ENCODE assay signal across 22 mouse cellular contexts in genomic region chr7:31122641-31123631, GRCm38 (mm10). TPM values are rescaled to one million over a fixed set of nuclear protein-coding genes. Genes with fewer than 3 reads are reported as not detected.
DNase-seq lines count a peak whose midpoint lies in the region; ATAC-seq and TF ChIP-seq lines count a peak whose summit lies in the region.
"Had no signal": no experiment of that assay in that cellular context is flagged by ENCODE, and none has a peak within 500 bp of the region (broad histone marks: within the 10 kb centered on the region; RNA-seq: fewer than 3 reads in every experiment).

No protein-coding gene starts in this region.

- H3K4me2 ChIP-seq in liver, postnatal 0 days (ENCODE audit: low read depth, low read length) = no peak overlapping the region
- H3K4me2 ChIP-seq: embryonic facial prominence, embryonic 13.5 days; forebrain, embryonic 13.5 days; hindbrain, embryonic 12.5 days had no signal

- peak overlapping the region; percentile 97 for H3K27ac ChIP-seq in cerebellum, adult 2 months (ENCODE audit: insufficient read depth, low read length)
- no peak overlapping the region for H3K27ac ChIP-seq in liver, postnatal 0 days (ENCODE audit: low read depth)
- H3K27ac ChIP-seq: embryonic facial prominence, embryonic 13.5 days; forebrain, embryonic 13.5 days; hindbrain, embryonic 12.5 days; hindbrain, postnatal 0 days had no signal

- TF ChIP-seq EP300 in liver, postnatal 0 days (IDR thresholded peaks at IDR 0.05; ENCODE audit: low read depth) = no peak

- 22% methylated on average over 16 of the region's 16 CpGs for WGBS in cerebellum, adult 2 months
- WGBS in lung, adult 2 months = 88% methylated on average over 16 of the region's 16 CpGs
- WGBS in liver, postnatal 0 days (ENCODE audit: insufficient replicate concordance) = 80% methylated on average over 16 of the region's 16 CpGs

- H3K9ac ChIP-seq in liver, postnatal 0 days (replicated peaks) = no peak overlapping the region
- H3K9ac ChIP-seq: embryonic facial prominence, embryonic 13.5 days; forebrain, embryonic 13.5 days; forebrain, postnatal 0 days; hindbrain, embryonic 12.5 days had no signal

- TF ChIP-seq CTCF in cerebellum, adult 2 months (IDR thresholded peaks at IDR 0.05; ENCODE audit: borderline replicate concordance, insufficient read depth, low read depth, low read length) = peak; percentile 25; the same call in 1 of the 2 replicates
- no peak for TF ChIP-seq CTCF in lung, adult 2 months (IDR thresholded peaks at IDR 0.05; ENCODE audit: insufficient read depth, low read length)
- no peak for TF ChIP-seq CTCF in liver, postnatal 0 days (IDR thresholded peaks at IDR 0.05; ENCODE audit: low read depth)

- DNase-seq in cerebellum, postnatal 4 days (ENCODE audit: low spot score in 2 of 2) = no peak
- DNase-seq in brain, adult 2 months (ENCODE audit: low read depth, low spot score) = peak; percentile 97
- peak; percentile 89 to 95 for DNase-seq in cerebellum, adult 2 months
- DNase-seq in cerebellum, postnatal 14 days = peak; percentile 52 to 73
- no peak for DNase-seq in lung, adult 2 months
- no peak for DNase-seq in liver, postnatal 0 days
- DNase-seq in right cerebral cortex, postnatal 36 days (ENCODE audit: low spot score in 2 of 2) = no peak
- DNase-seq: adrenal gland, adult 8-10 months; B cell, adult 2 months; forebrain, postnatal 0 days; gastrocnemius, postnatal 36 days; heart, adult 11 months; heart, postnatal 10 days; heart, postnatal 4 days; kidney, adult 18-20 months had no signal

- no peaks in the 10 kb centered on the region for H3K27me3 ChIP-seq in cerebellum, adult 2 months (ENCODE audit: control insufficient read depth, insufficient read depth, low read length)
- H3K27me3 ChIP-seq in liver, postnatal 0 days (ENCODE audit: insufficient read depth, low read length) = peaks cover 30% of the 10 kb centered on the region

- TF ChIP-seq POLR2A in cerebellum, adult 2 months (IDR thresholded peaks at IDR 0.05; ENCODE audit: borderline replicate concordance, insufficient read depth, low read length) = no peak; the same call in 1 of the 2 replicates
- TF ChIP-seq POLR2A in lung, adult 2 months (IDR thresholded peaks at IDR 0.05; ENCODE audit: borderline replicate concordance, extremely low read depth, low read depth, low read length) = no peak

- H3K9me3 ChIP-seq in liver, postnatal 0 days (ENCODE audit: low read length) = no peaks in the 10 kb centered on the region
- H3K9me3 ChIP-seq: embryonic facial prominence, embryonic 13.5 days; forebrain, embryonic 13.5 days; hindbrain, embryonic 12.5 days had no signal

- H3K4me3 ChIP-seq in cerebellum, adult 2 months (replicated peaks; ENCODE audit: insufficient read depth, low read depth, low read length) = peak overlapping the region; percentile 49
- H3K4me3 ChIP-seq in lung, adult 2 months (replicated peaks; ENCODE audit: extremely low read depth, low read depth, low read length) = no peak overlapping the region
- no peak overlapping the region for H3K4me3 ChIP-seq in liver, postnatal 0 days (ENCODE audit: low read depth, low read length)
- H3K4me3 ChIP-seq: embryonic facial prominence, embryonic 13.5 days; forebrain, embryonic 13.5 days; hindbrain, embryonic 12.5 days had no signal

- H3K4me1 ChIP-seq in cerebellum, adult 2 months (ENCODE audit: control insufficient read depth, insufficient read depth, low read length) = peaks cover 43% of the 10 kb centered on the region
- H3K4me1 ChIP-seq in lung, adult 2 months (ENCODE audit: control insufficient read depth, insufficient read depth, low read length) = no peaks in the 10 kb centered on the region
- H3K4me1 ChIP-seq in liver, postnatal 0 days (ENCODE audit: insufficient read depth) = peaks cover 11% of the 10 kb centered on the region; the same call in 1 of the 2 replicates

- H3K36me3 ChIP-seq in liver, postnatal 0 days (replicated peaks; ENCODE audit: insufficient read depth, low read length) = no peaks in the 10 kb centered on the region
- H3K36me3 ChIP-seq: embryonic facial prominence, embryonic 13.5 days; hindbrain, embryonic 12.5 days had no signal

- peak; percentile 50; the same call in 1 of the 2 replicates for ATAC-seq in cerebellum, adult (ENCODE audit: insufficient number of reproducible peaks, low FRiP score, low TSS enrichment)
- ATAC-seq in liver, postnatal 0 days = no peak
- ATAC-seq: CD4-positive, CD25-positive, alpha-beta regulatory T cell, adult 4 months; forebrain, embryonic 13.5 days; forebrain, postnatal 0 days; hindbrain, postnatal 0 days had no signal

RNA-seq across cellular contexts. Expression of gene Scn1b, which starts 3.9 kb away (rescaled TPM):
- polyA plus RNA-seq in cerebellum, adult 2 months (2012; rRNA removed) = 1,376 and 1,380 TPM in 2 replicates
- polyA plus RNA-seq in lung, adult 2 months (2012; rRNA removed) = 26.6 and 43.9 TPM in 2 replicates
- 2.8 and 3.1 TPM in 2 replicates for polyA plus RNA-seq in liver, postnatal 0 days (2015; fragmentation: Nextera tagmentation; extraction: Ambion mirVana)
- polyA plus RNA-seq: CD4-positive, CD25-positive, alpha-beta regulatory T cell, adult 4 months; G1E had no signal

RNA-seq across cellular contexts. Expression of gene Hpn, which starts 7.8 kb away (rescaled TPM):
- 9.4 and 10.8 TPM in 2 replicates for polyA plus RNA-seq in cerebellum, adult 2 months (2012; rRNA removed)
- polyA plus RNA-seq in lung, adult 2 months (2012; rRNA removed) = 30.1 and 34.5 TPM in 2 replicates
- polyA plus RNA-seq in liver, postnatal 0 days (2015; fragmentation: Nextera tagmentation; extraction: Ambion mirVana) = 250 and 259 TPM in 2 replicates
- polyA plus RNA-seq: forebrain, embryonic 13.5 days; G1E had no signal

RNA-seq across cellular contexts. Expression of gene Gramd1a, which starts 32.8 kb away (rescaled TPM):
- polyA plus RNA-seq in cerebellum, adult 2 months (2012; rRNA removed) = 148 and 153 TPM in 2 replicates
- polyA plus RNA-seq in lung, adult 2 months (2012; rRNA removed) = 103 and 113 TPM in 2 replicates
- 7.1 and 8.9 TPM in 2 replicates for polyA plus RNA-seq in liver, postnatal 0 days (2015; fragmentation: Nextera tagmentation; extraction: Ambion mirVana)

RNA-seq across cellular contexts. Expression of gene Fxyd3, which starts 46.4 kb away (rescaled TPM):
- 1.3 and 1.4 TPM in 2 replicates for polyA plus RNA-seq in cerebellum, adult 2 months (2012; rRNA removed)
- polyA plus RNA-seq in lung, adult 2 months (2012; rRNA removed) = 16.4 and 43.2 TPM in 2 replicates
- 3.4 TPM in 2 replicates for polyA plus RNA-seq in liver, postnatal 0 days (2015; fragmentation: Nextera tagmentation; extraction: Ambion mirVana)
- polyA plus RNA-seq: forebrain, embryonic 13.5 days; forebrain, postnatal 0 days; G1E had no signal

Comparison
In these comparisons a context has a peak if more than half of its experiments do, and no peak if none do; other contexts are left out.
1. DNase-seq: peak in brain, adult 2 months (single experiment), cerebellum, adult 2 months (2 of 2) and cerebellum, postnatal 14 days (2 of 2); none in cerebellum, postnatal 4 days (0 of 2), lung, adult 2 months (single experiment), liver, postnatal 0 days (single experiment) and right cerebral cortex, postnatal 36 days (0 of 2).
2. RNA of gene Scn1b, which starts 3.9 kb away (polyA plus RNA-seq): 1,376 to 1,380 TPM in cerebellum, adult 2 months; 26.6 to 43.9 TPM in lung, adult 2 months and 2.8 to 3.1 TPM in liver, postnatal 0 days; every median in the first group is over 10 times any median in the second.
3. RNA of gene Gramd1a, which starts 32.8 kb away (polyA plus RNA-seq): 148 to 153 TPM in cerebellum, adult 2 months and 103 to 113 TPM in lung, adult 2 months; 7.1 to 8.9 TPM in liver, postnatal 0 days; every median in the first group is over 10 times any median in the second.